Mouse (Mus musculus): ENCODE data around the gene Ltk.

Gene Ltk

DNA sequence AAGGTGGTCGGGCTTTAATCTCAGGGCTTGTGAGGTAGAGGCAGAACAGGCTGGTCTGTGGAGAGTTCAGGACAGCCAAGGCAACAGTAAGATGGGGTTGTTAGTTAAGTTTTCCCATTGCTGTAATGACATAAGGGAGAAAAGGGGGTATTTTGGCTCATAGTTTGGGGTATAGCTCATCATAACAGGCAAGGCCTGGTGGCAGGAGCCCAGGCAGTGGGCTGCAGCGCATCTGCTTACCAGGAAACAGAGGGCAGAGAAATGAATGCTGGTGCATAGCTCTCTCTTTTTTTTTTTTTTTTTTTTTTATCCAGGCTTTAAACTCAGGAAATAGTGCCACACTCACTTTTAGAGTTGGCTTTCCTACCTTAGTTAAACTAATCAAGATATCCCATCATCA is 57.1 kb downstream of the Ltk start:
- no peak for DNase-seq (ENCODE audit: low spot score)
